Mouse (Mus musculus) intestine, postnatal 0 days (tissue): ENCODE data around the gene Ss18l2. TPM values are rescaled to one million over a fixed set of nuclear protein-coding genes. Genes with fewer than 3 reads are reported as not detected.

ENCODE experiments used
- ATAC-seq: fragments of 200-750 bp; cut with Nextera tagmentation; 2 replicates; pipeline ENCODE4 v1.8.0; 2017; ENCODE audit warnings: mild to moderate bottlenecking, moderate TSS enrichment, moderate library complexity
- H3K27ac ChIP-seq: fragments of 300-500 bp; sonication (generic); 2 replicates; pipeline ENCODE4 v1.5.1; 2014; ENCODE audit warnings: mild to moderate bottlenecking, low read depth, low read length, moderate library complexity
- H3K27me3 ChIP-seq: fragments of 300-500 bp; sonication (generic); replicated peaks from 2 replicates; pipeline ENCODE4 v1.6.1; 2014; ENCODE audit warnings: low read length, mixed read lengths; ENCODE audit not compliant: control insufficient read depth, insufficient read depth
- H3K36me3 ChIP-seq: fragments of 300-500 bp; sonication (generic); 2 replicates; pipeline ENCODE4 v1.6.1; 2014; ENCODE audit warnings: mild to moderate bottlenecking, moderate library complexity; ENCODE audit not compliant: control insufficient read depth, insufficient read depth
- H3K4me1 ChIP-seq: fragments of 300-500 bp; sonication (generic); replicated peaks from 2 replicates; pipeline ENCODE4 v1.6.1; 2014; ENCODE audit warnings: antibody characterized with exemption, low read length, mixed read lengths; ENCODE audit not compliant: control insufficient read depth, insufficient read depth
- H3K4me2 ChIP-seq: fragments of 300-500 bp; sonication (generic); replicated peaks from 2 replicates; pipeline ENCODE4 v1.6.1; 2014; ENCODE audit warnings: low read depth, mild to moderate bottlenecking, moderate library complexity
- H3K4me3 ChIP-seq: fragments of 300-500 bp; sonication (generic); 2 replicates; pipeline ENCODE4 v1.5.1; 2014; ENCODE audit warnings: low read depth, low read length
- H3K9ac ChIP-seq: fragments of 300-500 bp; sonication (generic); 2 replicates; pipeline ENCODE4 v1.6.1; 2014; ENCODE audit warnings: mild to moderate bottlenecking, low read depth, low read length
- H3K9me3 ChIP-seq: fragments of 300-500 bp; sonication (generic); 2 replicates; pipeline ENCODE4 v1.6.1; 2016; ENCODE audit warnings: mixed run types; ENCODE audit not compliant: control insufficient read depth
- CTCF ChIP-seq: sonication (generic); IDR thresholded peaks from 2 replicates; pipeline ENCODE4 v1.5.1; 2016; ENCODE audit warnings: low read depth, mild to moderate bottlenecking, control low read depth, antibody characterized with exemption, moderate library complexity
- WGBS: fragments of 180-500 bp; shearing (Covaris S2); extraction: QIAGEN DNeasy Blood & Tissue Kit; methylation state at CpG from one replicate; pipeline ENCODE4 v1.1.7; 2014; 5-methylcytosine and 5-hydroxymethylcytosine counted together
- polyA plus RNA-seq: library from polyadenylated mRNA; unstranded; fragments of >200 nt; fragmentation: Nextera tagmentation; extraction: Ambion mirVana; gene quantifications from 2 replicates; pipeline ENCODE4 v1.2.1, GENCODE M21; 2015

The Ss18l2 gene
- polyA plus RNA-seq, 1 experiment from 2014 or later: 144 TPM

GRCm38 (mm10) chr9:121679549-121679948 is 30.6 kb upstream of the Ss18l2 start:
- Histone ChIP-seq H3K4me2 (no peak overlapping the region), H3K9me3 (no peaks in the 10 kb centered on the region), H3K4me3 (no peak overlapping the region), H3K9ac (no peak overlapping the region), H3K27me3 (no peaks in the 10 kb centered on the region), H3K4me1 (no peaks in the 10 kb centered on the region), H3K36me3 (peaks cover 20% of the 10 kb centered on the region; the same call in 1 of the 2 replicates), H3K27ac (no peak overlapping the region)
- ATAC-seq: peak; percentile 69
- WGBS: 27% methylated on average over 6 of the region's 6 CpGs
- TF ChIP-seq CTCF: peak; percentile 91

DNA sequence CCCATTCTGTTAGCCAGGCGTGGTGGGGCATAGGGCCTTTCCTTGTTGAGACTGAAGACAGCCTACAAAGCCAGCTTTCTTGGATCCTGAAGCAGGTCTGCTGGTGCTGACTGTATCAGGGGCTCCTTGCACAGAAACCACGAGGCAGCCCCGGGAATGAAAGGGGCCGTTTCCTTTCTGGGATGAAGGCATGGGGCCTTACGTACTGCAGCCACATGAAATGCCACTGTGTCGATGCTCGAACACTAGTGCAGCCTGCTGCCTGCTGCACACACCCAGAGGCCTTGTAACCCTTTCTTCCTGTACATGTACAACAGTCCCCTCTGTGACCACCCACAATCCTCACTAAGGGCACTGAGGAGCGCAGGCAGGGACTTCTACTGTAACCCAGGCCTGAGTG is 28.9 kb upstream of the Ss18l2 start:
- TF ChIP-seq CTCF: no peak
- no peak overlapping the region for H3K4me3 ChIP-seq
- H3K4me2 ChIP-seq: no peak overlapping the region
- no peaks in the 10 kb centered on the region for H3K9me3 ChIP-seq
- H3K9ac ChIP-seq: no peak overlapping the region
- WGBS: 69% methylated on average over 8 of the region's 8 CpGs
- no peak overlapping the region for H3K27ac ChIP-seq
- H3K4me1 ChIP-seq: no peaks in the 10 kb centered on the region
- peaks cover 36% of the 10 kb centered on the region for H3K36me3 ChIP-seq
- ATAC-seq: no peak
- no peaks in the 10 kb centered on the region for H3K27me3 ChIP-seq

GRCm38 (mm10) chr9:121682037-121682680 is 28.0 kb upstream of the Ss18l2 start:
- no peak for ATAC-seq
- H3K4me3 ChIP-seq: no peak overlapping the region
- no peaks in the 10 kb centered on the region for H3K4me1 ChIP-seq
- no peak for TF ChIP-seq CTCF
- H3K27me3 ChIP-seq: no peaks in the 10 kb centered on the region
- 79% methylated on average over 18 of the region's 18 CpGs for WGBS
- no peak overlapping the region for H3K4me2 ChIP-seq
- no peak overlapping the region for H3K9ac ChIP-seq
- H3K9me3 ChIP-seq: no peaks in the 10 kb centered on the region
- no peak overlapping the region for H3K27ac ChIP-seq
- H3K36me3 ChIP-seq: peaks cover 44% of the 10 kb centered on the region

DNA sequence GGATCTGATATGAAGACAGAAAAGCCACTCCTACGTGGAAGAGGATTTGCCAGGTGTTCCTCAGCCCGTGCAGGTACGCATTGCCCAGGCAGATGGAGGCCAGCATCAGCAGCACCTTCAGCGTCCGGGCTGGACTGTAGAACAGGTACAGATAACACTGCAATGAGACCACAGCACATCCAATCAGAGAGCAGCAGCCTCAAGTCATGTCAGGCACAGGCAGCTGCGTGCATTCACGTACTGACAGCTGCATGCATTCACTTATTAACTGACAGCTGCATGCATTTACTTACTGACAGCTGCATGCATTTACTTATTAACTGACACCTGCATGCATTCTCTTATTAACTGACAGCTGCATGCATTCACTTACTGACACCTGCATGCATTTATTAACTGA is 25.4 kb upstream of the Ss18l2 start:
- Histone ChIP-seq H3K9ac (no peak overlapping the region), H3K9me3 (no peaks in the 10 kb centered on the region), H3K4me2 (no peak overlapping the region), H3K4me3 (no peak overlapping the region), H3K27me3 (no peaks in the 10 kb centered on the region), H3K36me3 (peaks cover 62% of the 10 kb centered on the region), H3K27ac (no peak overlapping the region), H3K4me1 (no peaks in the 10 kb centered on the region)
- WGBS: 56% methylated on average over 7 of the region's 7 CpGs
- no peak for ATAC-seq
- no peak for TF ChIP-seq CTCF

DNA sequence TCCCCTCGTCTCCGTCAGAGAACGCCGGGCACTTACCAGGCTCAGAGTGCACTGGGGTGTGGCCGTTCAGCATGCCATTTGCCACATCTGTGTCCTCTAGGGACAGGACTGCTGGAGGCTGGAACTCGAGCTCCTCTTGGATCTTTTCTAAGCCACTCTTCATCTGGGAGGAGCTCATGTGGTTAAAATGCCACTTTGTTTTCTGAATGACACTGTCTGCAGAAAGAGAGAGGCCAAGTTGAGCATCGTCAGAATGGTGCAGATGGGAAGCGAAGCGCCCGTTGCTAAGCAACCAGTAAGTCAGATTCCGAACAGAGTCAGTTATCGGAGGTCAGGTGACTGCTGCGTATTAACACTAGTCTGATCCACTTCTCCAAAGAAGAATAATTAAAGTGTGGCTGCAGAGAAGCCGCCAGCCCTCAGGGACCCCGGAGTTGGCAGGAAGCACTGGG is 19.9 kb upstream of the Ss18l2 start:
- no peaks in the 10 kb centered on the region for H3K27me3 ChIP-seq
- WGBS: 80% methylated on average over 15 of the region's 15 CpGs
- H3K9ac ChIP-seq: no peak overlapping the region
- TF ChIP-seq CTCF: no peak
- H3K36me3 ChIP-seq: peaks cover 69% of the 10 kb centered on the region
- no peak overlapping the region for H3K27ac ChIP-seq
- no peak overlapping the region for H3K4me3 ChIP-seq
- no peaks in the 10 kb centered on the region for H3K4me1 ChIP-seq
- ATAC-seq: no peak
- H3K9me3 ChIP-seq: no peaks in the 10 kb centered on the region
- H3K4me2 ChIP-seq: no peak overlapping the region

- H3K9me3 ChIP-seq: no peaks in the 10 kb centered on the region
- 81% methylated on average over 7 of the region's 7 CpGs for WGBS
- H3K36me3 ChIP-seq: peaks cover 69% of the 10 kb centered on the region
- H3K27ac ChIP-seq: no peak overlapping the region
- no peak overlapping the region for H3K9ac ChIP-seq
- ATAC-seq: no peak
- no peaks in the 10 kb centered on the region for H3K4me1 ChIP-seq
- no peak for TF ChIP-seq CTCF
- no peak overlapping the region for H3K4me3 ChIP-seq
- no peaks in the 10 kb centered on the region for H3K27me3 ChIP-seq
- no peak overlapping the region for H3K4me2 ChIP-seq
Measured at GRCm38 (mm10) chr9:121690734-121691133, 19.4 kb upstream of the Ss18l2 start.
